Mouse (Mus musculus): ENCODE measurements at regions not wholly inside any gene's neighbourhood (a gene's known extent, or its start where the extent isn't known, plus 50 kb on each side); places are given as distances from the start of the nearest gene placed in this dataset.

GRCm38 (mm10) chr4:89055969-89056368 lies 81.0 kb upstream of the Mtap start:
- Histone ChIP-seq H3K27ac (ENCODE audit: control insufficient read depth, insufficient read depth, low read depth, low read length, poor library complexity) (no peak overlapping the region), H3K4me3 (replicated peaks; ENCODE audit: control insufficient read depth, low read depth, low read length) (no peak overlapping the region), H3K4me1 (ENCODE audit: control insufficient read depth, insufficient read depth, low read length) (no peaks in the 10 kb centered on the region; the same call in 1 of the 2 replicates)
- TF ChIP-seq CTCF (IDR thresholded peaks at IDR 0.05; ENCODE audit: control insufficient read depth, insufficient read depth, low read length) (no peak), POLR2A (IDR thresholded peaks at IDR 0.05; ENCODE audit: borderline replicate concordance, control insufficient read depth, low read depth, low read length) (no peak)
- 30% methylated on average over 3 of the region's 3 CpGs for WGBS

GRCm38 (mm10) chr4:89053606-89054005 lies 83.3 kb upstream of the Mtap start:
- Histone ChIP-seq H3K27ac (ENCODE audit: control insufficient read depth, insufficient read depth, low read depth, low read length, poor library complexity) (no peak overlapping the region), H3K4me1 (ENCODE audit: control insufficient read depth, insufficient read depth, low read length) (no peaks in the 10 kb centered on the region; the same call in 1 of the 2 replicates), H3K4me3 (replicated peaks; ENCODE audit: control insufficient read depth, low read depth, low read length) (no peak overlapping the region)
- 78% methylated on average over 6 of the region's 6 CpGs for WGBS
- no peak for TF ChIP-seq POLR2A (IDR thresholded peaks at IDR 0.05; ENCODE audit: borderline replicate concordance, control insufficient read depth, low read depth, low read length)
- TF ChIP-seq CTCF (IDR thresholded peaks at IDR 0.05; ENCODE audit: control insufficient read depth, insufficient read depth, low read length): no peak

- Histone ChIP-seq H3K27ac (ENCODE audit: control insufficient read depth, insufficient read depth, low read depth, low read length, poor library complexity) (peak overlapping the region; percentile 35; the same call in 1 of the 2 replicates), H3K4me1 (ENCODE audit: control insufficient read depth, insufficient read depth, low read length) (no peaks in the 10 kb centered on the region; the same call in 1 of the 2 replicates), H3K4me3 (replicated peaks; ENCODE audit: control insufficient read depth, low read depth, low read length) (no peak overlapping the region)
- 2% methylated on average over 5 of the region's 5 CpGs for WGBS
- TF ChIP-seq POLR2A (IDR thresholded peaks at IDR 0.05; ENCODE audit: borderline replicate concordance, control insufficient read depth, low read depth, low read length) (no peak), CTCF (IDR thresholded peaks at IDR 0.05; ENCODE audit: control insufficient read depth, insufficient read depth, low read length) (no peak)
Observed at GRCm38 (mm10) chr4:89051897-89052296, 85.0 kb upstream of the Mtap start.

GRCm38 (mm10) chr4:89050551-89051199 lies 86.2 kb upstream of the Mtap start:
- no peak overlapping the region for H3K27ac ChIP-seq (ENCODE audit: control insufficient read depth, insufficient read depth, low read depth, low read length, poor library complexity)
- WGBS: 66% methylated on average over 4 of the region's 4 CpGs
- H3K4me3 ChIP-seq (replicated peaks; ENCODE audit: control insufficient read depth, low read depth, low read length): no peak overlapping the region
- no peaks in the 10 kb centered on the region for H3K4me1 ChIP-seq (ENCODE audit: control insufficient read depth, insufficient read depth, low read length)
- TF ChIP-seq CTCF (IDR thresholded peaks at IDR 0.05; ENCODE audit: control insufficient read depth, insufficient read depth, low read length): no peak
- no peak for TF ChIP-seq POLR2A (IDR thresholded peaks at IDR 0.05; ENCODE audit: borderline replicate concordance, control insufficient read depth, low read depth, low read length)

GRCm38 (mm10) chr4:89049592-89050440 lies 87.1 kb upstream of the Mtap start:
- no peaks in the 10 kb centered on the region for H3K4me1 ChIP-seq (ENCODE audit: control insufficient read depth, insufficient read depth, low read length)
- no peak overlapping the region for H3K27ac ChIP-seq (ENCODE audit: control insufficient read depth, insufficient read depth, low read depth, low read length, poor library complexity)
- TF ChIP-seq POLR2A (IDR thresholded peaks at IDR 0.05; ENCODE audit: borderline replicate concordance, control insufficient read depth, low read depth, low read length) (no peak), CTCF (IDR thresholded peaks at IDR 0.05; ENCODE audit: control insufficient read depth, insufficient read depth, low read length) (no peak)
- H3K4me3 ChIP-seq (replicated peaks; ENCODE audit: control insufficient read depth, low read depth, low read length): no peak overlapping the region
- 60% methylated on average over 7 of the region's 7 CpGs for WGBS

GRCm38 (mm10) chr4:89044516-89044915 lies 92.4 kb upstream of the Mtap start:
- H3K4me1 ChIP-seq (ENCODE audit: control insufficient read depth, insufficient read depth, low read length): no peaks in the 10 kb centered on the region
- TF ChIP-seq CTCF (IDR thresholded peaks at IDR 0.05; ENCODE audit: control insufficient read depth, insufficient read depth, low read length) (no peak), POLR2A (IDR thresholded peaks at IDR 0.05; ENCODE audit: borderline replicate concordance, control insufficient read depth, low read depth, low read length) (no peak)

GRCm38 (mm10) chr4:89043982-89044381 lies 92.9 kb upstream of the Mtap start:
- WGBS: 8% methylated on average over 1 of the region's 1 CpGs
- H3K4me3 ChIP-seq (replicated peaks; ENCODE audit: control insufficient read depth, low read depth, low read length): no peak overlapping the region
- H3K27ac ChIP-seq (ENCODE audit: control insufficient read depth, insufficient read depth, low read depth, low read length, poor library complexity): no peak overlapping the region
- TF ChIP-seq CTCF (IDR thresholded peaks at IDR 0.05; ENCODE audit: control insufficient read depth, insufficient read depth, low read length) (no peak), POLR2A (IDR thresholded peaks at IDR 0.05; ENCODE audit: borderline replicate concordance, control insufficient read depth, low read depth, low read length) (no peak)
- no peaks in the 10 kb centered on the region for H3K4me1 ChIP-seq (ENCODE audit: control insufficient read depth, insufficient read depth, low read length)

More at GRCm38 (mm10) chr4:89044516-89044915, 92.4 kb upstream of the Mtap start:
- no peak overlapping the region for H3K4me3 ChIP-seq (replicated peaks; ENCODE audit: control insufficient read depth, low read depth, low read length)
- H3K27ac ChIP-seq (ENCODE audit: control insufficient read depth, insufficient read depth, low read depth, low read length, poor library complexity): no peak overlapping the region

GRCm38 (mm10) chr4:89040856-89041255 lies 96.1 kb upstream of the Mtap start:
- Histone ChIP-seq H3K4me3 (replicated peaks; ENCODE audit: control insufficient read depth, low read depth, low read length) (no peak overlapping the region), H3K4me1 (ENCODE audit: control insufficient read depth, insufficient read depth, low read length) (no peaks in the 10 kb centered on the region), H3K27ac (ENCODE audit: control insufficient read depth, insufficient read depth, low read depth, low read length, poor library complexity) (no peak overlapping the region)
- 72% methylated on average over 5 of the region's 5 CpGs for WGBS
- TF ChIP-seq POLR2A (IDR thresholded peaks at IDR 0.05; ENCODE audit: borderline replicate concordance, control insufficient read depth, low read depth, low read length) (no peak), CTCF (IDR thresholded peaks at IDR 0.05; ENCODE audit: control insufficient read depth, insufficient read depth, low read length) (no peak)
